Mouse (Mus musculus) brown adipose tissue, adult 24 weeks (tissue): ENCODE measurements around the gene Nup214. TPM values are rescaled to one million over a fixed set of nuclear protein-coding genes. Genes with fewer than 3 reads are reported as not detected.

Experiments
- H3K27ac ChIP-seq: fragments of 200-500 bp; replicated peaks from 2 replicates; pipeline ENCODE4 v1.5.1; 2012; ENCODE audit warnings: low read depth, mild to moderate bottlenecking, low read length
- H3K4me1 ChIP-seq: fragments of 200-500 bp; 2 replicates; pipeline ENCODE4 v1.6.1; 2012; ENCODE audit warnings: low read length, mixed read lengths; ENCODE audit not compliant: control insufficient read depth, insufficient read depth, insufficient read length
- H3K4me3 ChIP-seq: fragments of 200-500 bp; 2 replicates; pipeline ENCODE4 v1.5.1; 2012; ENCODE audit warnings: low read depth, mild to moderate bottlenecking, low read length, moderate library complexity; ENCODE audit not compliant: insufficient read depth
- polyA plus RNA-seq: library from polyadenylated mRNA; stranded (reverse); fragments of >200 nt; gene quantifications from 2 replicates; pipeline ENCODE4 v1.2.4, GENCODE M21; 2012; ENCODE audit not compliant: missing spikeins, insufficient read depth, insufficient read length

The Nup214 gene
- polyA plus RNA-seq, 1 experiment: 12.0 TPM

- no peak overlapping the region for H3K27ac ChIP-seq
- no peak overlapping the region for H3K4me3 ChIP-seq
- H3K4me1 ChIP-seq: no peaks in the 10 kb centered on the region
Observed at GRCm38 (mm10) chr2:32047323-32047722, 73.1 kb downstream of the Nup214 start.

- Histone ChIP-seq H3K4me3 (no peak overlapping the region), H3K27ac (no peak overlapping the region), H3K4me1 (no peaks in the 10 kb centered on the region)
Observed at GRCm38 (mm10) chr2:32051791-32052190, 77.6 kb downstream of the Nup214 start.

GRCm38 (mm10) chr2:32052418-32052817 is 78.2 kb downstream of the Nup214 start:
- Histone ChIP-seq H3K4me3 (no peak overlapping the region), H3K4me1 (no peaks in the 10 kb centered on the region), H3K27ac (no peak overlapping the region)

GRCm38 (mm10) chr2:32055357-32055965 is 81.2 kb downstream of the Nup214 start:
- Histone ChIP-seq H3K4me1 (no peaks in the 10 kb centered on the region), H3K27ac (no peak overlapping the region), H3K4me3 (no peak overlapping the region)

- no peak overlapping the region for H3K27ac ChIP-seq
- H3K4me3 ChIP-seq: no peak overlapping the region
- no peaks in the 10 kb centered on the region for H3K4me1 ChIP-seq
Observed at GRCm38 (mm10) chr2:32056524-32056923, 82.3 kb downstream of the Nup214 start.

- H3K4me1 ChIP-seq: no peaks in the 10 kb centered on the region
- no peak overlapping the region for H3K27ac ChIP-seq
- no peak overlapping the region for H3K4me3 ChIP-seq
Observed at GRCm38 (mm10) chr2:32057360-32057759, 83.1 kb downstream of the Nup214 start.

- no peak overlapping the region for H3K4me3 ChIP-seq
- H3K27ac ChIP-seq: no peak overlapping the region
- no peaks in the 10 kb centered on the region for H3K4me1 ChIP-seq
Observed at GRCm38 (mm10) chr2:32057794-32058193, 83.6 kb downstream of the Nup214 start.

GRCm38 (mm10) chr2:32058241-32058640 is 84.0 kb downstream of the Nup214 start:
- no peak overlapping the region for H3K27ac ChIP-seq
- no peaks in the 10 kb centered on the region for H3K4me1 ChIP-seq
- no peak overlapping the region for H3K4me3 ChIP-seq

GRCm38 (mm10) chr2:32058716-32059115 is 84.5 kb downstream of the Nup214 start:
- H3K4me1 ChIP-seq: no peaks in the 10 kb centered on the region
- no peak overlapping the region for H3K27ac ChIP-seq
- no peak overlapping the region for H3K4me3 ChIP-seq

- no peak overlapping the region for H3K27ac ChIP-seq
- H3K4me1 ChIP-seq: no peaks in the 10 kb centered on the region
- no peak overlapping the region for H3K4me3 ChIP-seq
Observed at GRCm38 (mm10) chr2:32059613-32060012, 85.4 kb downstream of the Nup214 start.

- no peaks in the 10 kb centered on the region for H3K4me1 ChIP-seq
- no peak overlapping the region for H3K27ac ChIP-seq
- no peak overlapping the region for H3K4me3 ChIP-seq
Observed at GRCm38 (mm10) chr2:32060228-32060805, 86.1 kb downstream of the Nup214 start.

GRCm38 (mm10) chr2:32061189-32061588 is 87.0 kb downstream of the Nup214 start:
- no peak overlapping the region for H3K27ac ChIP-seq
- no peaks in the 10 kb centered on the region for H3K4me1 ChIP-seq
- H3K4me3 ChIP-seq: no peak overlapping the region

GRCm38 (mm10) chr2:32061722-32062505 is 87.7 kb downstream of the Nup214 start:
- H3K4me3 ChIP-seq: no peak overlapping the region
- H3K27ac ChIP-seq: no peak overlapping the region
- no peaks in the 10 kb centered on the region for H3K4me1 ChIP-seq

- H3K27ac ChIP-seq: no peak overlapping the region
- H3K4me3 ChIP-seq: no peak overlapping the region
- H3K4me1 ChIP-seq: no peaks in the 10 kb centered on the region
Observed at GRCm38 (mm10) chr2:32062626-32063410, 88.6 kb downstream of the Nup214 start.

GRCm38 (mm10) chr2:32063451-32064151 is 89.4 kb downstream of the Nup214 start:
- Histone ChIP-seq H3K27ac (no peak overlapping the region), H3K4me3 (no peak overlapping the region), H3K4me1 (no peaks in the 10 kb centered on the region)
